Mouse (Mus musculus) stomach, embryonic 15.5 days (tissue): ENCODE results near the gene Btbd16. TPM values are rescaled to one million over a fixed set of nuclear protein-coding genes. Genes with fewer than 3 reads are reported as not detected.

Experiments used
- ATAC-seq: fragments of 200-750 bp; cut with Nextera tagmentation; 2 replicates; pipeline ENCODE4 v1.8.0; 2017; ENCODE audit warnings: low read depth, moderate number of reproducible peaks, moderate TSS enrichment; ENCODE audit not compliant: insufficient read depth, low FRiP score
- H3K27ac ChIP-seq: fragments of 300-500 bp; sonication (generic); 2 replicates; pipeline ENCODE4 v1.5.1; 2015; ENCODE audit warnings: mild to moderate bottlenecking, inconsistent platforms
- H3K27me3 ChIP-seq: fragments of 300-500 bp; sonication (generic); replicated peaks from 2 replicates; pipeline ENCODE4 v1.6.1; 2015; ENCODE audit warnings: inconsistent platforms
- H3K36me3 ChIP-seq: fragments of 300-500 bp; sonication (generic); 2 replicates; pipeline ENCODE4 v1.6.1; 2015; ENCODE audit warnings: inconsistent platforms
- H3K4me1 ChIP-seq: fragments of 300-500 bp; sonication (generic); 2 replicates; pipeline ENCODE4 v1.6.1; 2015; ENCODE audit warnings: inconsistent platforms
- H3K4me2 ChIP-seq: fragments of 300-500 bp; sonication (generic); 2 replicates; pipeline ENCODE4 v1.6.1; 2015; ENCODE audit warnings: mild to moderate bottlenecking, inconsistent platforms
- H3K4me3 ChIP-seq: fragments of 300-500 bp; sonication (generic); replicated peaks from 2 replicates; pipeline ENCODE4 v1.5.1; 2015; ENCODE audit warnings: inconsistent platforms
- H3K9ac ChIP-seq: fragments of 300-500 bp; sonication (generic); 2 replicates; pipeline ENCODE4 v1.6.1; 2015; ENCODE audit warnings: inconsistent platforms
- H3K9me3 ChIP-seq: fragments of 300-500 bp; sonication (generic); 2 replicates; pipeline ENCODE4 v1.6.1; 2016; ENCODE audit warnings: inconsistent platforms
- WGBS: fragments of 180-500 bp; shearing (Covaris S2); methylation state at CpG from one replicate; pipeline ENCODE4 v1.1.7; 2015; 5-methylcytosine and 5-hydroxymethylcytosine counted together
- polyA plus RNA-seq: library from polyadenylated mRNA; unstranded; fragments of >200 nt; fragmentation: Nextera tagmentation; extraction: Ambion mirVana; gene quantifications from 2 replicates; pipeline ENCODE4 v1.2.1, GENCODE M21; 2015

Btbd16 gene
- polyA plus RNA-seq, 1 experiment from 2014 or later: 0.15 TPM

GRCm38 (mm10) chr7:130750752-130751490 lies 22.9 kb upstream of the Btbd16 start:
- H3K36me3 ChIP-seq: peaks cover 21% of the 10 kb centered on the region; the same call in 1 of the 2 replicates
- H3K27ac ChIP-seq: no peak overlapping the region
- H3K9ac ChIP-seq: no peak overlapping the region
- H3K4me1 ChIP-seq: 0 out of 2 replicates have a peak, but pooled peaks cover under 1% of the 10 kb centered on the region
- H3K4me3 ChIP-seq: no peak overlapping the region
- no peaks in the 10 kb centered on the region for H3K27me3 ChIP-seq
- ATAC-seq: no peak
- H3K9me3 ChIP-seq: no peaks in the 10 kb centered on the region
- no peak overlapping the region for H3K4me2 ChIP-seq
- WGBS: 55% methylated on average over 17 of the region's 17 CpGs

GRCm38 (mm10) chr7:130751678-130752077 lies 22.2 kb upstream of the Btbd16 start:
- no peak overlapping the region for H3K4me3 ChIP-seq
- ATAC-seq: no peak
- H3K27me3 ChIP-seq: no peaks in the 10 kb centered on the region
- H3K4me2 ChIP-seq: no peak overlapping the region
- no peak overlapping the region for H3K27ac ChIP-seq
- no peaks in the 10 kb centered on the region for H3K4me1 ChIP-seq
- 67% methylated on average over 9 of the region's 9 CpGs for WGBS
- H3K36me3 ChIP-seq: peaks cover 21% of the 10 kb centered on the region; the same call in 1 of the 2 replicates
- H3K9me3 ChIP-seq: no peaks in the 10 kb centered on the region
- H3K9ac ChIP-seq: no peak overlapping the region

GRCm38 (mm10) chr7:130754790-130755189 lies 19.1 kb upstream of the Btbd16 start:
- Histone ChIP-seq H3K4me1 (no peaks in the 10 kb centered on the region), H3K9me3 (no peaks in the 10 kb centered on the region), H3K27ac (no peak overlapping the region), H3K9ac (no peak overlapping the region), H3K4me3 (no peak overlapping the region), H3K4me2 (no peak overlapping the region), H3K36me3 (peaks cover 17% of the 10 kb centered on the region; the same call in 1 of the 2 replicates), H3K27me3 (no peaks in the 10 kb centered on the region)
- no peak for ATAC-seq
- WGBS: 90% methylated on average over 2 of the region's 2 CpGs

GRCm38 (mm10) chr7:130756343-130756835 lies 17.5 kb upstream of the Btbd16 start:
- no peak overlapping the region for H3K9ac ChIP-seq
- H3K4me3 ChIP-seq: no peak overlapping the region
- no peaks in the 10 kb centered on the region for H3K4me1 ChIP-seq
- H3K9me3 ChIP-seq: no peaks in the 10 kb centered on the region
- no peak; the same call in 1 of the 2 replicates for ATAC-seq
- no peak overlapping the region for H3K4me2 ChIP-seq
- 69% methylated on average over 7 of the region's 7 CpGs for WGBS
- H3K27me3 ChIP-seq: no peaks in the 10 kb centered on the region
- peaks cover 16% of the 10 kb centered on the region for H3K36me3 ChIP-seq
- H3K27ac ChIP-seq: no peak overlapping the region

GRCm38 (mm10) chr7:130757326-130757865 lies 16.5 kb upstream of the Btbd16 start:
- Histone ChIP-seq H3K36me3 (peaks cover 17% of the 10 kb centered on the region), H3K9me3 (no peaks in the 10 kb centered on the region), H3K9ac (no peak overlapping the region), H3K27me3 (no peaks in the 10 kb centered on the region), H3K27ac (no peak overlapping the region), H3K4me2 (no peak overlapping the region), H3K4me3 (no peak overlapping the region), H3K4me1 (peaks cover 2% of the 10 kb centered on the region; the same call in 1 of the 2 replicates)
- ATAC-seq: no peak
- 82% methylated on average over 11 of the region's 11 CpGs for WGBS

- 0 out of 2 replicates have a peak, but pooled peaks have one; percentile 38 for ATAC-seq
- Histone ChIP-seq H3K36me3 (peaks cover 4% of the 10 kb centered on the region; the same call in 1 of the 2 replicates), H3K9ac (no peak overlapping the region), H3K4me2 (no peak overlapping the region), H3K4me1 (peaks cover 3% of the 10 kb centered on the region; the same call in 1 of the 2 replicates), H3K27me3 (no peaks in the 10 kb centered on the region), H3K27ac (no peak overlapping the region), H3K4me3 (no peak overlapping the region), H3K9me3 (no peaks in the 10 kb centered on the region)
- 32% methylated on average over 17 of the region's 17 CpGs for WGBS
These were observed 11.6 kb upstream of the Btbd16 start for GRCm38 (mm10) chr7:130762071-130762897.

GRCm38 (mm10) chr7:130764160-130764559 lies 9.7 kb upstream of the Btbd16 start:
- Histone ChIP-seq H3K36me3 (peaks cover 4% of the 10 kb centered on the region; the same call in 1 of the 2 replicates), H3K9me3 (no peaks in the 10 kb centered on the region), H3K9ac (no peak overlapping the region), H3K4me3 (no peak overlapping the region), H3K27me3 (no peaks in the 10 kb centered on the region), H3K27ac (no peak overlapping the region), H3K4me2 (no peak overlapping the region), H3K4me1 (peaks cover 3% of the 10 kb centered on the region; the same call in 1 of the 2 replicates)
- WGBS: 91% methylated on average over 17 of the region's 17 CpGs
- no peak for ATAC-seq

GRCm38 (mm10) chr7:130766411-130767170 lies 7.3 kb upstream of the Btbd16 start:
- H3K36me3 ChIP-seq: peaks cover 2% of the 10 kb centered on the region; the same call in 1 of the 2 replicates
- no peak for ATAC-seq
- no peaks in the 10 kb centered on the region for H3K27me3 ChIP-seq
- H3K9me3 ChIP-seq: no peaks in the 10 kb centered on the region
- 64% methylated on average over 30 of the region's 30 CpGs for WGBS
- H3K27ac ChIP-seq: no peak overlapping the region
- peaks cover 3% of the 10 kb centered on the region; the same call in 1 of the 2 replicates for H3K4me1 ChIP-seq
- H3K4me3 ChIP-seq: no peak overlapping the region
- no peak overlapping the region for H3K9ac ChIP-seq
- no peak overlapping the region for H3K4me2 ChIP-seq

GRCm38 (mm10) chr7:130768151-130768550 lies 5.7 kb upstream of the Btbd16 start:
- no peak overlapping the region for H3K4me3 ChIP-seq
- no peak overlapping the region for H3K27ac ChIP-seq
- ATAC-seq: no peak
- H3K9me3 ChIP-seq: no peaks in the 10 kb centered on the region
- H3K4me1 ChIP-seq: no peaks in the 10 kb centered on the region
- H3K9ac ChIP-seq: no peak overlapping the region
- H3K36me3 ChIP-seq: no peaks in the 10 kb centered on the region; the same call in 1 of the 2 replicates
- 91% methylated on average over 4 of the region's 4 CpGs for WGBS
- H3K4me2 ChIP-seq: no peak overlapping the region
- no peaks in the 10 kb centered on the region for H3K27me3 ChIP-seq

GRCm38 (mm10) chr7:130770707-130771106 lies 3.2 kb upstream of the Btbd16 start:
- no peaks in the 10 kb centered on the region; the same call in 1 of the 2 replicates for H3K36me3 ChIP-seq
- ATAC-seq: no peak
- H3K4me2 ChIP-seq: no peak overlapping the region
- H3K9me3 ChIP-seq: no peaks in the 10 kb centered on the region
- 23% methylated on average over 3 of the region's 3 CpGs for WGBS
- no peak overlapping the region for H3K9ac ChIP-seq
- H3K4me3 ChIP-seq: no peak overlapping the region
- H3K27me3 ChIP-seq: no peaks in the 10 kb centered on the region
- H3K27ac ChIP-seq: no peak overlapping the region
- H3K4me1 ChIP-seq: no peaks in the 10 kb centered on the region

GRCm38 (mm10) chr7:130773171-130773830 lies 568 bp upstream of the Btbd16 start:
- WGBS: 57% methylated on average over 11 of the region's 11 CpGs
- H3K27me3 ChIP-seq: no peaks in the 10 kb centered on the region
- no peak overlapping the region for H3K4me2 ChIP-seq
- no peak overlapping the region for H3K9ac ChIP-seq
- no peaks in the 10 kb centered on the region for H3K36me3 ChIP-seq
- H3K27ac ChIP-seq: no peak overlapping the region
- H3K4me3 ChIP-seq: no peak overlapping the region
- H3K9me3 ChIP-seq: no peaks in the 10 kb centered on the region
- peak; percentile 79 for ATAC-seq
- no peaks in the 10 kb centered on the region for H3K4me1 ChIP-seq
